Mouse (Mus musculus) left cerebral cortex, postnatal 25 days (tissue): ENCODE results near the gene Ccin. TPM values are rescaled to one million over a fixed set of nuclear protein-coding genes. Genes with fewer than 3 reads are reported as not detected.

Source experiments
- DNase-seq, 2 experiments: peaks; one replicate each; pipeline ENCODE4 v3.0.0; 2022; ENCODE audit warnings: low spot score in 2 of 2, mixed read lengths in 1 of 2
- intact Hi-C: fragments of 180-260 bp; cut with DNase I; formaldehyde crosslinking; loops from one replicate; pipeline ENCODE4 v1.15.1; 2025
- total RNA-seq, 2 experiments: library from RNA; stranded (reverse); gene quantifications; 2 replicates each; pipeline ENCODE4 v1.2.3; 2021

Ccin gene
- total RNA-seq, 2 experiments from 2014 or later = not detected

DNA sequence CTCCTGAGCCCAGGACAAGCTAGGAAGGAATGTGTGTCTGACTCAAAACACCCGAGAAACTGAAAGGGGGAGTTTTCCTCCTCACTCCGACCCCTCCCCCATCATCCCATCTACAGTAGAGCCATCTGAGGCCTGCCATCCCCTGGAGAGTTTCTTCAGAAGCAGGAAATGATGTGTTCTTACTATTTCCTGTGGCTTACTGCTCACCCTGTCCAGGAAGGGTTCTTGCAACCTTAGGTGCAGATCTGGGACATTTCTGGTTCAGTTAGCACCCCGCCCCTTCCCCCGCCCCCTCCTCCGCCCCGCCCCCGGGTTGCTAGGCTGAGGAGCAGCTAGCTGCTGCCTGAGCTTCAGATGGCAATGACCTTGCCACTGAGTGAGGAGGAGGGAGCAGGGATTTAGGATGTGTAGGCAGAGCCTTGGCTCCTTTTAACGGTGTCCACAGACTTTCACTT lies 11.1 kb upstream of the Ccin start:
- intact Hi-C loops = no loop called here
- no peak for DNase-seq

GRCm38 (mm10) chr4:43973526-43973981 lies 9.7 kb upstream of the Ccin start:
- peak; percentile 36 to 59 for DNase-seq
- intact Hi-C loops = no loop called here

GRCm38 (mm10) chr4:43974914-43975616 lies 8.2 kb upstream of the Ccin start:
- DNase-seq = no peak
- intact Hi-C loops = no loop called here

DNA sequence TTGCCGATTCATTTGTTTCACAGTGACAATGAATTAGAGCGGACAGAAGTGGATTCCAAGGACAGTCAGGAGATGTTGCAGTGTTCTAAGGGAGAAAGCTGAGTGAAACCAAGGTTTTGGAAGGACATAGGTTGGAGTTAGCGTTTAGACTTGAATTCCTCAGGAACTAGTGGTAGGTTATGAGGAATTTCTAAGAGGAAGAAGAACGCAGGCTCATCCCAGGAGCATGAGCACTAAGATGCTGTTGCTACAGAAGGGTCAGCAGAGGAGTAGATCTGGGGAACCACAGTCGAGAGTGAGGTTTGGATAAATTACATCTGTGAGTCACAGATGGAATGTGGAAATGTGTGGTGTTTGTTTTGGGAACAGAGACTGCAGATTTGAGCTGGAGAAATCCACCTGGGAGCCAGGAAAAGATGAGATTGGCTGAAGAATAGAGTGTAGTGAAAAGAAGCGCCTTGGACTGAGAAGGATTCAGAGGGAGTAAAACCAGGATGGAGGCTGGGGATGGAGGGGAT lies 7.0 kb upstream of the Ccin start:
- DNase-seq = no peak
- intact Hi-C loops = no loop called here

DNA sequence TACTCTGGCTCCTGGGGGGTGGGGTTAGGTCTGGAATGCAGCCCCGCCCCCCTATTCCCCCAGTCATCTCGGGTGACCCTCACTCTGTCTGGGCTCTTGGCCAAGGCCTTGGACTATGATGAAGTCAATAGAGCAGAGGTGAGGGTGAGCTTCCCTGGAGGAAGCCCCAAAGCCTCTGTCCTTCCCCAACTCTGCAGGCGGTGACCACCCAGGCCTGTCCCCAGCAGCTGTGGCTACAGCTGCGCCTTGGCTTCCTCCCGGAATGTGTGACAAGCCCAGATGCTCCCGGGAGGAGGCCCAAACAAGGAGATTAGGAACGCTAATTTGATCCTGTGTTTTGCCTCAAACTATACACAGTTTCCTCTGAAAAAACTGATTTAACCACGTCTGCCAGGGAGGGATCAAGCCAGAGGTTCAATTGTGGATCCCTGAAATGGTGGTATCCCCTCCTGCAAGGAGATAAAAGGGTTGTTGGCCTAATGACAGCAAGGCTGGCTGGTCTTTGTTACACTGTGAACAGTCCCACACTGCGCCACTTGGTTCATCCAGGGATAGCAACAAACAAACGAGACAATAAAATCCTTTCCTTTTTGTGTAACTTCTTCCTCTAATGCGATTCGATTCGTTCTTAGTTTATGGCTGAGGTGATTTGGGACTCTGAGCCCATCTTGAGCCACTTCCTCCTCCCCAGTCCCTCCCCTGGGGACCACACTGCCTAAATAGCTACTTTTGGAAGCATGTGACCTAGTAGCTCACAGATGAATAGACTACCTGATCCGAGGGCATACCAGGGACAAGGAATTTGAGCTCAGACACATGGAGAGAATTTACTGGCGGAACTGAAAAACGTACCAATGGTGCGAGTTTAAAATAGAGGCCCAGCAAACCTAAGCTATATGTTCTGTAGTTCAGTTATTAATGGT lies 4.5 kb upstream of the Ccin start:
- intact Hi-C loops = no loop called here
- no peak for DNase-seq

DNA sequence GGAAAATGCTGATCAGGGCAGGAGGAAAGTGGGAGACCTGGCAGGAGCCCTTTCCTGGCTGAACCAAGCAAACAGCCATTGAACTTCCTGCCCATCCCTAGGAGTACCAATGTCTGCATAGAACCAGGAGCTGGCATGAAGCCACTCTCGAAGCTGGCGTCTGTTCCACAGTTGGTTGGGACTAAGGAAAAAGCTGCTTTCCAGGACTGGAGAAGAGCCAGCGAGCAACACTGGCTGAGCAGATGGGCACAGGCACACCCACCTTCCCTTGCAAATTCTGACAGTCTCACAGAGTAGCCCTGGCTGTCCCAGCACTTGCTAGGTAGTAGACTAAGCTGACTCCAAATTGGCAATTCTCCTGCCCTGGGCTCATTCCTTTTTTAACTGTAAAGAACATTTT lies 3.5 kb upstream of the Ccin start:
- intact Hi-C loops = loop anchor here (5.0 to 10.0 kb wide), 2 partner anchors 72 to 215 kb away; no protein-coding TSS in a partner anchor
- DNase-seq = peak; percentile 87 to 98

DNA sequence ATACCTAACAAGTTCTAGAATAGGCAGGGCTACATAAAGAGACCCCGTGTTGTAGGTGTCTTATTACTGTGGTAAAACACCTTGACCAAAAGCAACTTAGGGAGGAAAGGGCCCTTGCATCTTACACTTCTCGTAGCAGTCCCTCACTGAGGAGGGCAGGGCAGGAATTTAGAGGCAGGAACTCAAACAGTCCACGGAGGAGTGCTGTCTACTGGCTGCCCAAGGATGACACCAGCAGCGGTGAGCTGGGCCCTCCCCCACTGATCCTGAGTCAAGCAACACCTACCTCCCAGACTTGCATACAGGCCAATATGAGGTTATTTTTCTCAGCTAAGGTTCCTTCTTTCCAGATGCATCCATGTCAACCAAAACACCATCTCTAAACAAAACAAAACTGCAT lies 3.0 kb upstream of the Ccin start:
- intact Hi-C loops = loop anchor here (5.0 to 10.0 kb wide), 2 partner anchors 73 to 215 kb away; no protein-coding TSS in a partner anchor
- DNase-seq = no peak

DNA sequence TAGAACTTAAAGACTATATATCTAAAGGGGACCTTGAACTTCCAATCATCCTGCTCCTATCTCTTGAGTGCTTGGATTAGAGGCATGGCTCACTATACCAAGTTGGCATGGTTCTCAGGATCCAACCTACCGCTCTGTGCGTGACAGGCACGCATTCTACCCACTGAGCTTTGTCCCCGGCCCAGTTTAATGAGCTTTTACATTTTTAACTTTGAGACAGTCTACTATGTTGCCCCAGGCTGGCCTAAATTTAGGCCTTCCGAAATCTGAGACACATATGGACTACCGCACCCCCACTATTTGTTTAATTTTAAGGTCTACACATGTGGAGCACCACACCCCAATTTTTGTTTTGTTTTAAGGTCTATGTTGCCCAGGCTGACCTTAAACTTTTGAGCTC lies 2.4 kb upstream of the Ccin start:
- DNase-seq = no peak
- intact Hi-C loops = loop anchor here (5.0 to 10.0 kb wide), 2 partner anchors 74 to 216 kb away; no protein-coding TSS in a partner anchor

DNA sequence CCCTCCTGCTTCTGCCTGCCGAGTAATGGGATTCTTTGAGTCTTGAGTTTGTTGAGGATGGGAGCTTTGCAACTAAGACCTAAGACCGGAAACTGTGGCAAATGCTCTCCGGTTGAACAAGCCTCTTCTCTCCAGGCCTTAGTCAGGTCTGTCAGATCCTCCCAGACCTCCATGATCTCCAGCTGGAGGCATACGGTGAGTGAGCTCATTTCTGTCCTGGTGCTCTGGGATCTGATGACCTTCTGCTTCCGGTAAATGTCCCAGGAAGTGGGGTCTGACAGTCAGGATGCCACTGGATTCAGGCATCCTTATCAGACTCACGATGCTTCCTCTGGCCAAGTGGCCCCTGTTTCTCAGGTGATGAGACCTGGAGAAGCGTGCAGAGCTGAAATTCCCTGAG lies 2.0 kb upstream of the Ccin start:
- DNase-seq = no peak
- intact Hi-C loops = loop anchor here (5.0 to 10.0 kb wide), 2 partner anchors 74 to 216 kb away; no protein-coding TSS in a partner anchor

DNA sequence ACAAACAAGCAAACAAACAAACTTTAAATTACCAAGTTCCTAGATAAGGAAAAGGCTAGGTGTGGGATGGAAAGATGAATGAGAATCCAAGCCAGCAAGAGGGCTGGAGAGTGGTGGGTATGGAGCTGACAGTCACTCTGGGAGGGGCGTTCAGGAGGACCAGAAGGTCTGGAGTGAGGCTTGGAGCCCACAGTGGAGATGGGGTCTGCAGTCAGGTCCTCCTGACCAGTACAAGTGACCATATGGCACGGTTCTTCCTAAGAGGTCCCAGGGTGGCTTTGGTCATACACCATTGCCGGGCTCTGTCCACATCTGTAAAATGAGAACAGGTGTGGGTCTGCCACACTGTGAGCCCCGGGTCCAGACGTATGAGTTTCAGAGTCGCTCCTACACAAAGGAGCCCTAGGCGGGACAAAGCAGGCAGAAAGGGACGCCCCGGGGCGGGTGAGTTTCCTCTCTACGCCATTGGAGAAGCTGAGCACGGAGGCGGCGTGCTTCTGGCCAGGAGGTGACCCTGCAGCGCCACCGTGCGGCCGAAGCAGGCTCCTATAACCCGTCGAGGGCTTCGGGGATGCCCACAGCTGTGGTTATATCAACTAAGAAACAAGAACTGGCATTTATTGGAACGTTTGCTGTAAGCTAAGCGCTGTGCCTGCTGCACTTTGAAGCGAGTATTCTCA lies 1.1 kb upstream of the Ccin start:
- DNase-seq = peak; percentile 93 to 94
- intact Hi-C loops = loop anchor here (1.0 to 10.0 kb wide), 4 partner anchors 25 to 217 kb away; partner anchors contain the start of gene Glipr2

DNA sequence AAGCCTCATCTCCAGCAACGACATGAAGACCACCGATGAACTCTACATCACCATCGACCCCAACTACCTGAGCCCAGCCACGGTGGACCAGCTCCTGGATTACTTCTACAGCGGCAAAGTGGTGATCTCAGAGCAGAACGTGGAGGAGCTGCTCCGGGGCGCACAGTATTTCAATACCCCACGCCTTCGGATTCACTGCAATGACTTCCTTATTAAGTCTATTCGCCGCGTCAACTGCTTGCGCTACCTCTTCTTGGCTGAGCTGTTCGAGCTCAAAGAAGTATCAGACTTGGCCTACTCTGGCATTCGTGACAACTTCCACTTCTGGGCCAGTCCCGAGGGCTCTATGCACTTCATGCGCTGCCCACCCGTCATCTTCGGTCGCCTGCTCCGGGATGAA lies 473 bp downstream of the Ccin start:
- intact Hi-C loops = loop anchor here (5.0 to 10.0 kb wide), 2 partner anchors 76 to 219 kb away; no protein-coding TSS in a partner anchor

DNA sequence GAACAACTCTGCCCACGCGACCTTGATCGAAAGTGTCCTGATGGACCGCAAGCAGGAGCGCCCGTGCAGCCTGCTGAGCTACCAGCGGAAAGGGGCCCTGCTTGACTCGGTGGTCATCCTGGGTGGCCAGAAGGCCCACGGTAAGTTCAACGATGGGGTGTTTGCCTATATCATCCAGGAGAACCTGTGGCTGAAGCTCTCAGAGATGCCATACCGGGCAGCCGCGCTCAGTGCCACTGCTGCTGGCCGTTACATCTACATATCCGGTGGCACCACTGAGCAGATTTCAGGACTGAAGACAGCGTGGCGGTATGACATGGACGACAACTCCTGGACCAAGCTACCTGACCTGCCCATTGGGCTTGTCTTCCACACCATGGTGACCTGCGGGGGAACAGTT lies 1.0 kb downstream of the Ccin start:
- intact Hi-C loops = loop anchor here (5.0 to 10.0 kb wide), 2 partner anchors 77 to 220 kb away; no protein-coding TSS in a partner anchor
- no peak for DNase-seq

More for the DNA sequence above, 473 bp downstream of the Ccin start:
- DNase-seq = no peak

DNA sequence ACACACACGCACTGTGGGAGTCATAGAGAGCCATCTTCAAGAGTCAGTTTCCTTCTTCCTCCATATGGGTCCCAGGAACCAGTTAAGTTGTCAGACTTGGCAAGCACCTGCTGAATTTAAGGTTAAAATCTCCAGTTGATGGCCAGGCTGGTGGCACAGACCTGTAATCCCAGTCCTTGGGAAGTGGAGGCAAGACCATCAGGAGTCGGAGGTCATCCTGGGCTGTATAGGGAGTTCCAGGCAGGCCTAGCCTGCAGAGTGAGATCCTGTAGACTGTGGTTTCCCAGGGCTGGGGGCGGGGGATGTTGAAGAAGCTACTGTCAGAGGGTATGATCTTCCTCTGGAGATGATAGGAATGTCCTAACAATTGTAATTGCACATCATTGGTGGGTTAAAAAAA lies 5.7 kb downstream of the Ccin start:
- DNase-seq = no peak
- intact Hi-C loops = loop anchor here (10.0 kb wide), 1 partner anchor 224 kb away; no protein-coding TSS in a partner anchor

DNA sequence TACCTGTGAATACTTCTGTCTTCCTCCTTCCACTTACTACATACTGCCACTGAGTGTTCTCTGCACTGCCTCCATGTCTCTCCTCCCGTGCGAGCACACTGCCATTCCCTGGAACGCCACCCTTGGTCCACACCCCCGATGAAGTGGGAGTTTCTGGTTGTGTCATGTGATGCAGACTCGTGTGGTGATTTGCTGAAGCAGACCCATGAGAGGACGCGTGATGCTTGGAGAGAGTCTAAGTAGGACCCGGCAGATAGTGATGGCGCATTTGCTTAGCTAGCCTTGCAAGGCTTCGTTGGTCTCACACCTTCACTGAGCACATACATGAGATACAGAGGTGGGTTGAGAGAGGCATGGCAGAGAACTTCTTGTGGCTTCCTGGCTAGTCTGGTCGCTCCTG lies 9.8 kb downstream of the Ccin start:
- no peak for DNase-seq
- intact Hi-C loops = no loop called here

GRCm38 (mm10) chr4:43994342-43994741 lies 11.1 kb downstream of the Ccin start:
- DNase-seq = no peak
- intact Hi-C loops = no loop called here

DNA sequence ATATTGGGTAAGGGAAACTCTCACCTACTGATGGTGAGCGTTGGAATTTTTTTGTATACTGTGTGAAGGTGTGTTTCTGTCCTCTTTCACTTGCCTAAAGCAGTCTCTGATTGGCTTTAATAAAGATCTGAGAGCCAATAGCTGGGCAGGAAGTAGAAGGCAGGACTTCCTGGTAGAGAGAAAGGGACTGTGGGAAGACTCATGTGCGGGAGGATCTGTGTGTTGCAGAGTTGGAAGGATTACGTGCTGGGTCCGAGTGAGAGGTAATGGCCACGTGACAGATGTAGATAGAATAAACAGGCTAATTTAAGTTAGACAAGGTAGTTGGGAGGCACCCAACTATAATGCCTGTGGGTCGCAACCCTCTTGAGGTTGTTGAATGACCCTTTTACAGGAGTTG lies 20.3 kb downstream of the Ccin start:
- intact Hi-C loops = no loop called here
- no peak for DNase-seq

DNA sequence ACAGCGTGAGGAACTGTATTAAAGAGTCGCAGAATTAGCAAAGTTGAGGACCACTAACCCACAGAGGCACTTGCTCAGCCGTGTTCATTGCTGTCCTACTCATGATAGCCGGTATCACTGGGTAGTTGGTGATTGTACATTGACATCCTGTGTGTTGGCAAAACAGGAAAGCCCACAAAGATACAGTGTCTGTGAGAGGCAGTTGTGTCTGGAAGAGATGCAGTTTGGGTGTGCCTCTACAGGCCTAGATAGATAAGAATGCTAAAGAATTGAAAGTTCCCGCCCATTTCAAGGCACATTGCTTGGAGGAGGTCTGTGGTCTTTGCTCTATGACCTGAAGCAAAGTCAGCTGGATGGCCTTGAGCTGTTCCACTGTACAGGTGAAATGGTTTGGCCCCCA lies 20.8 kb downstream of the Ccin start, which contains the start of gene Clta:
Gene Clta, plus strand, starts transcription at position 327 of the 400 bp plus-strand sequence.
- intact Hi-C loops = no loop called here
- no peak for DNase-seq

GRCm38 (mm10) chr4:44004623-44005409 lies 21.5 kb downstream of the Ccin start:
- intact Hi-C loops = no loop called here
- DNase-seq = no peak
